Mouse (Mus musculus) WW6 (cell line): ENCODE results near the gene Ier3.

Source experiments
- DNase-seq: peaks from one replicate; pipeline ENCODE4 v3.0.0-alpha.2; 2013; ENCODE audit warnings: low read depth, low spot score

Ier3 gene

DNA sequence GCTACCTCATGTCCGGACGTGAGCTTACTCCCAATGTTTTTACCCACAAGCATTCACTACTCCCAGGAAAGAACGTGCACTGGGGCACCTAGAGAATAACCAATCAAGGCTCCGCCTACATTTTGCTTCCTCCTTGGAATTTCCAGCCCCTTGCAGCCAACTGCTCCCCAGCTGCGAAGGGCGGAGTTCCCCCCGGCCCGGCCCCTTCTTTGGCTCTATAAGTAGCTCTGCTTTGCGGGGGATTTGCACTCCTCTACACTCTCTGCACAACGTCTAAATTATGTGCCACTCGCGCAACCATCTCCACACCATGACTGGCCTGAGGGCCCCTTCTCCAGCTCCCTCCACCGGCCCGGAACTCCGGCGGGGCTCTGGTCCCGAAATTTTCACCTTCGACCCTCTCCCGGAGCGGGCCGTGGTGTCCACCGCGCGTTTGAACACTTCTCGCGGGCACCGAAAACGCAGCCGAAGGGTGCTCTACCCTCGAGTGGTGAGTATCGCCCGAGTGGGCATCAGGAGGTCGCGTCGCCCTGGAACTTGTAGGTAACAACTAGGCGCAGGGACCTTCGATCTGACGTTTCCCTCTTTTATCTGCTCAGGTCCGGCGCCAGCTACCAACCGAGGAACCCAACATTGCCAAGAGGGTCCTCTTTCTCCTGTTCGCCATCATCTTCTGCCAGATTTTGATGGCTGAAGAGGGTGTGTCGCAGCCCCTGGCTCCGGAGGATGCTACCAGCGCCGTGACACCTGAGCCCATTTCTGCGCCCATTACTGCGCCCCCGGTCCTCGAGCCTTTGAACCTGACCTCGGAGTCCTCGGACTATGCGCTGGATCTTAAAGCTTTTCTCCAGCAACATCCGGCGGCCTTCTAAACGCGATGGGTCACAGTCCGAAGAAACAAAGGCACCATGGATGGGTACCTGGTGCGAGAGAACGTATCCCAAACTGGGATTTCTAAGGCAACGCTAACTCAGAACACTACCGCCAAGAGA, at the start of gene Ier3:
Gene Ier3 (plus strand): TSS at position 246 of the 992 bp plus-strand sequence.
- DNase-seq = no peak

DNA sequence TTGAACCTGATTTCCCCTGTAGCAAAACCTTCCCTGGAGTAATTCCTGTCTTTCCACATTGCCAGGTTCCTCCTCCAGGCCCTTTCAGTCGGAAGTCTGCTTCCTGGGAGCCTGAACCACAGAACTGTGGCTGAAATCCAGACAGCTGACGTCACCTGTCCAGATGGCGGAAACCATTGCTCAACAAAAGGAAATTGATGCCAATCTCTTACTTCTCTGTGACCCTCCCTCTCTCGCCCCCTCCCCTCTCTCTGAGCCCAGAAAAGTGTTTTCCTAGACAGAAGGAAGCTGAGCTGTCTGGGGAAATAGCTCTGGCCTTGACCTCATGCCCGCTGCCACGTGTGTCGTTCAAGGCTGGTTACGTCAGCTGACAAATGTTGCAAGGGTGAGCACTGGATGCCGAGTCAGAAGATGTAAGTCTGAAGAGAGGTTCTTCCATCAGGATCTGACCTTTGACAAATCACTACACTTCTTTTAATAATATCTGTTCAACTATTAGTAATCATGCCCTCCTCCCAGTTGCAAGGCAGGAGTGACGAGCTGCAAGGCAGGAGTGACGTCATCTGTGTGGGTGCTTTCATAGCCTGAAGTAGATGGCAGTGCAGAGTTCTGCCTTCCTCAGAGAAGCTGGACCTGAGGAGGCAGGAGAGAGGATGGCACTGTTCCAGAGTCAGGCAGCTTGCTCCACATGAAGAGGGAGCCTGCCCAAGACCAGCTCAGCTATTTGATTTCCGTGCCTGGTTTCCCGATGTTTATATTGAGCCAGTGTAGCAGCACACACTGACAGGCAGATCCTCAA, 44.5 kb upstream of the Ier3 start:
- no peak for DNase-seq

DNA sequence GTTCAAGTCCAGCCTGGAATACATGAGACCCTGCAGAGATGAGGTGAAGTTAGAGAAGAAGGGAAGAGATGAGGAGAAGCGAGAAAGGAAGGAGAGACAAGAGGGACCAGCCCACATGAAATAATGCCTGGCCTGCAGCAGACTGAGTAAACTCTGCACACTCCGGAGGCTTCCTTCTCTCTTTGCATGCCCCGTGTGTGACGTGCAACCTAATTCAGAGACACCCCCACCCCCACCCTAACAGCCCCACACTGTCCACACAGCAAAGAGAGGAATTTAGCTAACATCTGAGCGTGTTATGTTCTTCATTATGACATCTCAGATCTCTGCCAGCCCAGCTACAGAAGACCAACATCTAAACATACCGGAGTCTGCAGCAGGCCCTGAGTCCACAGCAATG, 42.5 kb upstream of the Ier3 start:
- no peak for DNase-seq

- no peak for DNase-seq
These were observed 41.8 kb upstream of the Ier3 start for GRCm38 (mm10) chr17:35779466-35780205.

DNA sequence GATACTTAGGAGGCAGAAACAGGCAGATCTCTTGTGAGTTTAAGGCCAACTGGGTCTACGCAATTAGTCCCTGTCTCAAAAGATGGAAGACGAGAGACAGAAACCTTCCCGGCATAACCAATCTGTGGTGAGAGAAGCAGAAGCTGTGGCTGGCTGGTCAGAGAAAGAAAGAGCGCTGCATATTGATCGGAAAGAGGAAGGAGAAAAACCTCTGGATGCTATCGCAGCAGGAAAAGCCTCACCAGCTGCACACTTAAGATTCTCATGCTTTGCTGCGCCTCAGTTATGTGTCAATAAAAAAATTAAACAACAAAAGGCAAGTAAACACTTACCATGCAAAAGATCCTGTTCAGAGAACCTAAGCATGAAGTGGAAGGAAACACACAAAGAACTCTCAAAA, 41.1 kb upstream of the Ier3 start:
- no peak for DNase-seq

GRCm38 (mm10) chr17:35782398-35782797, 39.1 kb upstream of the Ier3 start:
- DNase-seq = no peak

DNA sequence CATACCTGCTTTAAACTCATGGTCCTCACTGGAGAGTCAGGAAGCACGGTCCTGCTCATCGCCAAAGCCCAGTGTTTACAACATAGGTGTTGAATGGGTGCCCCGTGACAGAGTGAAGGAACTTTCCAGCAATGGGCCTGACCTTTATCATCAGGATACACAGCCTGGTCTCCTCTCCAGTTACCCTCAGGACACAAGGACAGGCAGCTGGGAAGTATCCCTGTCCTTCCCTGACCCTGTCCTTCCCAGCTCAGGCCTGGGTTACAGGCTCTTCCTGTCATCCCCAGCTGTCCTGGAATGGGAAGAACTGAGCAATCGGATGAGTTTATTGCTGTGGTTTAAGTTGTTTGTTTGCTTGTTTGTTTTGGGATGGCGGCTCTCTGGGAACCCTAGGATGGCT, 38.6 kb upstream of the Ier3 start:
- DNase-seq = no peak

- no peak for DNase-seq
These were observed 37.5 kb upstream of the Ier3 start for GRCm38 (mm10) chr17:35783944-35784343.

- DNase-seq = no peak
These were observed 36.3 kb upstream of the Ier3 start for GRCm38 (mm10) chr17:35785140-35785539.

GRCm38 (mm10) chr17:35787493-35787892, 34.0 kb upstream of the Ier3 start:
- no peak for DNase-seq

GRCm38 (mm10) chr17:35788025-35788424, 33.5 kb upstream of the Ier3 start:
- DNase-seq = no peak

DNA sequence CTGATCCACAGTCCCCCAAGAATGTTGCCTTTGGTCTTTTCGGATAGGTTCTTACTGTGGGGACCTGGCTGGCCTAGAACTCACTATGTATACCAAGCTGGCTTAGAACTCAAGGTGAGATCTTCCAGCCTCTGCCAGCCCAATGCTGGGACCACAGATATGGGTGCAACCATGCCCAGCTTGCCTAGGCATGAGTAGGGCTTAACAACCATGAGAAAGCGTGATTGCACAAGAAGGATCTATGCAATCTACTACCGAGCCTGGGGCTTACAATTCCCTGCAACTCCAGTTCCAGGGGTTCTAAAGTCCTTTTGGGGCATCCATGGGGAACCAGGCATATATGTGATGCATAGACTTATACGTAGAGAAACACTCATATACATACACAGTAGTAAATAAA, 30.6 kb upstream of the Ier3 start:
- DNase-seq = no peak

DNA sequence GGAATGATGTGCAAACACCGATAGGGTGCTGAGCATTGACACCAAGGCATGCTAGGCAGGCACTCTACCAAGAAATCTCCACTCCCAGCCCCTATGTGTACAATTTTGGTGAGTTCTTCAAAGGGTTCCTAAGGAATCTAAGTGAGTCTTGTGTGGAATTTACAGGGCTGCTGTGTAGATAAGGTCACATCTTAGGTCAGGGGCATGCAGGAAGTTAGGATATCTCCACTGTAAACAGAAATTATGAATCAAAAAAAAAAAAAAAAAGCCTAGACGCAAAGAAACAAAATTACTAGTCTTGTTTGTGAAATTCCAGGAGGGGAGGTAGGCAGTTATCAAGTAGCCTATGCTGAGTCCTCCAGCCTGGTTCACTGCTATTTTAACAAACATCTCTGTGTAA, 28.6 kb upstream of the Ier3 start:
- no peak for DNase-seq

DNA sequence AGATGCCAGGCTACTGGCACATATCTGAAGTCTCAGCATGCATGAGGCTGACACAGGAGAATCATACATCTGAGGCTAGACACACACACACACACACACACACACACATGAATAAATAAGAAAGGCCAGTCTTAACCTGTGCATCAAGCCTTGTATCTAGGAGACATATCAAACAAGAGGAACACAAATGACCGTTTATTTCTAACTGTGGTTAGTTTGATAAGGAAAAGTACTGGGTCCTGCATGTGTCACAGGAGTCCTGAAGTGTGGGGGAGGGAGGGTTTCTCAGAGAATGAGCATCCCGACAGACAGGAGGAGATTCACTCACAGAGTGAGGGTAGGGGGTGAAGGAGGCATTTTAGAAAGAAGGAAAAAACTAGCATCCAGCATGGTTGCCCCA, 26.4 kb upstream of the Ier3 start:
- no peak for DNase-seq

- DNase-seq = no peak
These were observed 25.8 kb upstream of the Ier3 start for GRCm38 (mm10) chr17:35795656-35796055.

DNA sequence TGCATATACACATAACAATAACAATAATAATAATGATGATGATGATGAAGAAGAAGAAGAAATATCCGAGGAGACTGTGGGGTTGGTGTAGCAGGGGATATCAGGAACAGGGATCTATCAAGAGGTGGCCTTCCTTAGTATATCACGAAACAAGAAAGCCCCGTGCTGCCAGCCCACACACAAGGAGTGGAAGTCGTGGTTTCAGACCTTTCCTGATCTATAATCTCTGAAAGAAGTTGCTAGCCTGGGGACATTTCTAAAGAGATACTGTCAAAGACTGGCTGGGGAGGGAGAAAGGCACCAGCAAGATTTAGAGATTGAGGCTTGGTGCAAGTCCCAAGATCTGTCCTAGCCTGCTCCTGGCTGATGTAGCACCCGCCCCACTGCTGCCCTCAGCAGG, 24.6 kb upstream of the Ier3 start:
- no peak for DNase-seq

GRCm38 (mm10) chr17:35800905-35801304, 20.6 kb upstream of the Ier3 start:
- no peak for DNase-seq

GRCm38 (mm10) chr17:35803020-35803419, 18.5 kb upstream of the Ier3 start:
- DNase-seq = no peak

DNA sequence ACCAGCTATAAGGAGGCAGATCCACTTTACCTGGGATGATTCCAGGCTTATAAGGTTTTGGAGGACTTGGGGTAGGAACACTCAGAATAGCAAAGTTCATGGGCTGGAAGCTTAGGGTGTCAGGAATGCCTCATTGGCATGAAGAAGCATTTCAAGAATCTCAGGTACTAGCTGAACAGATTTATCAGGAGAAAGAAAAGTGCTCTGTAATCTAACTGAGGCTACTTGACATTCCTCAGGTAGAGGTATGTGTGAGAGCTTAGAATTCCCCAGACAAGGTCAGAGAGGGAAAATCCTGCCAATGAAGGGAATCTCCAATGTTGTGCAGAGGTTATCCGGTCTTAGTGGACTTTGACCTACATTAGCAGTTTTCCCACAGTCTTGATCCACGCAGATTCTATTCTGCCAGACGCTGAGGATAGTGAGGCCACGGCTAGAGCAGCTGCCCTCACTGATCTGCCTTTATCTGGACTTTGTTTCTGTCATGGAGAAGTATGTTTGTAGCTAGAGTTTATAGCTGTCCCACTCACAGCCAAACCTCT, 17.6 kb upstream of the Ier3 start:
- DNase-seq = no peak

GRCm38 (mm10) chr17:35808073-35808472, 13.4 kb upstream of the Ier3 start:
- no peak for DNase-seq

DNA sequence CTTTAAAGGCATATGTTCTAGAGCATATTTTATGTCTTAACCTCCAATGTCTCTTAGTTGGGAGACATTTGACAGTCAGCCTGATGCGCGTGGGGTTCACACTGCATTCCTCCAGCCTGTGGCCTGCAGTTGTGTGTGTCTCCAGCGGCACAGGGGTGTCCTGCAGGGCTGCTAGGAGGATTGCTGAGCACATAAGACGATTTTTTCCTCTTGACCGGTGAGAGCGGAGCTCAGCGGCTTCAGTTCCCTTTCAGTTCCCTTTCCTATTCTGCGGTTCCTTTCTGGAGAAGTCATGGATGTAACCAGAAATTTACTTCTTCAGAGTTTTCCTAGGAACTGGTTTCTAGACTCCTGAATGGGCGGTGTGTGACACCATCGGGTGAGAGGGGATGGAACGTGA, 12.1 kb upstream of the Ier3 start:
- DNase-seq = no peak
